Comparison of ENCODE assay signal across 21 mouse cellular contexts in genomic region chr3:66486184-66486583, GRCm38 (mm10).
DNase-seq lines count a peak whose midpoint lies in the region; ATAC-seq and TF ChIP-seq lines count a peak whose summit lies in the region.
"Had no signal": no experiment of that assay in that cellular context is flagged by ENCODE, and none has a peak within 500 bp of the region (broad histone marks: within the 10 kb centered on the region; RNA-seq: fewer than 3 reads in every experiment).

No protein-coding gene starts in this region.

- peak; percentile 99 for TF ChIP-seq EP300 in liver, embryonic 14.5 days (IDR thresholded peaks at IDR 0.05; ENCODE audit: low read depth)

- peak; percentile 95 for ATAC-seq in erythroblast, adult 5-6 weeks (replicated peaks; ENCODE audit: low FRiP score, poor library complexity, severe bottlenecking)
- peak; percentile 100 for ATAC-seq in liver, embryonic 14.5 days (ENCODE audit: insufficient read depth)
- ATAC-seq in forebrain, postnatal 0 days: no peak
- ATAC-seq in midbrain, embryonic 11.5 days (ENCODE audit: low FRiP score): no peak
- ATAC-seq: midbrain, embryonic 16.5 days had no signal

- no peaks in the 10 kb centered on the region for H3K36me3 ChIP-seq in liver, embryonic 14.5 days (replicated peaks; ENCODE audit: control insufficient read depth, insufficient read depth, low read depth)
- no peaks in the 10 kb centered on the region for H3K36me3 ChIP-seq in forebrain, postnatal 0 days (ENCODE audit: insufficient read depth)
- H3K36me3 ChIP-seq in midbrain, embryonic 11.5 days (ENCODE audit: control insufficient read depth, insufficient read depth, low read length): no peaks in the 10 kb centered on the region
- H3K36me3 ChIP-seq: forebrain, embryonic 12.5 days; heart, embryonic 13.5 days; hindbrain, embryonic 10.5 days; limb, embryonic 12.5 days; lung, embryonic 15.5 days had no signal

- peak overlapping the region; percentile 62 for H3K4me2 ChIP-seq in liver, embryonic 14.5 days (ENCODE audit: low read depth)
- H3K4me2 ChIP-seq in forebrain, postnatal 0 days (ENCODE audit: low read depth): no peak overlapping the region
- no peak overlapping the region for H3K4me2 ChIP-seq in midbrain, embryonic 11.5 days
- H3K4me2 ChIP-seq: forebrain, embryonic 12.5 days; heart, embryonic 13.5 days; limb, embryonic 12.5 days; lung, embryonic 15.5 days had no signal

- 0 out of 4 replicates have a peak overlapping the region, but pooled peaks of 1 of the 2 experiments have one; percentile 14 for H3K4me3 ChIP-seq in liver, embryonic 14.5 days (ENCODE audit: insufficient read depth in 1 of 2, low read depth in 2 of 2, low read length in 2 of 2)
- no peak overlapping the region for H3K4me3 ChIP-seq in forebrain, postnatal 0 days (ENCODE audit: low read depth, low read length)
- no peak overlapping the region for H3K4me3 ChIP-seq in midbrain, embryonic 11.5 days (ENCODE audit: low read depth, low read length)
- H3K4me3 ChIP-seq: forebrain, embryonic 12.5 days; heart, embryonic 13.5 days; hindbrain, embryonic 10.5 days; layer of hippocampus, adult 2 months; left cerebral cortex, adult 2 months; limb, embryonic 12.5 days; lung, embryonic 15.5 days had no signal

- H3K4me1 ChIP-seq in liver, embryonic 14.5 days (replicated peaks; ENCODE audit: control insufficient read depth in 2 of 2, insufficient read depth in 2 of 2, low read length in 1 of 2): peaks cover 36 to 41% of the 10 kb centered on the region in 2 experiments
- no peaks in the 10 kb centered on the region for H3K4me1 ChIP-seq in forebrain, postnatal 0 days (ENCODE audit: insufficient read depth)
- H3K4me1 ChIP-seq in midbrain, embryonic 11.5 days (ENCODE audit: control insufficient read depth, insufficient read depth, low read length): no peaks in the 10 kb centered on the region

- no peaks in the 10 kb centered on the region for H3K9me3 ChIP-seq in liver, embryonic 14.5 days (ENCODE audit: control insufficient read depth, low read length)
- no peaks in the 10 kb centered on the region for H3K9me3 ChIP-seq in forebrain, postnatal 0 days (ENCODE audit: low read length)
- no peaks in the 10 kb centered on the region for H3K9me3 ChIP-seq in midbrain, embryonic 11.5 days (ENCODE audit: control insufficient read depth, low read length)
- H3K9me3 ChIP-seq: forebrain, embryonic 12.5 days; heart, embryonic 13.5 days; hindbrain, embryonic 10.5 days; limb, embryonic 12.5 days; lung, embryonic 15.5 days had no signal

- DNase-seq in spleen, adult 12 weeks (ENCODE audit: low spot score): peak; percentile 46
- DNase-seq in spleen, adult 18-20 months: no peak
- DNase-seq in liver, embryonic 14.5 days (ENCODE audit: low read depth in 3 of 3, low spot score in 3 of 3): peak; percentile 83 to 89 (median 86)
- DNase-seq in yolk sac, embryonic 10.5 days (ENCODE audit: low spot score): peak; percentile 10
- DNase-seq in forebrain, postnatal 0 days: no peak
- no peak for DNase-seq in midbrain, embryonic 11.5 days (ENCODE audit: low spot score, missing footprints)
- DNase-seq in frontal cortex, postnatal 25 days (ENCODE audit: low spot score in 2 of 2): no peak
- DNase-seq: adrenal gland, adult 2 months; cerebellum, adult 18-20 months; gastrocnemius, postnatal 36 days; thymus, postnatal 14 days had no signal

- 17% methylated on average over 1 of the region's 1 CpGs for WGBS in liver, embryonic 14.5 days (ENCODE audit: insufficient replicate concordance)
- 91% methylated on average over 1 of the region's 1 CpGs for WGBS in forebrain, postnatal 0 days
- WGBS in midbrain, embryonic 11.5 days: 92% methylated on average over 1 of the region's 1 CpGs

- H3K27ac ChIP-seq in liver, embryonic 14.5 days: peak overlapping the region; percentile 85
- no peak overlapping the region for H3K27ac ChIP-seq in forebrain, postnatal 0 days (ENCODE audit: low read depth, low read length)
- H3K27ac ChIP-seq in midbrain, embryonic 11.5 days (ENCODE audit: low read depth, low read length): no peak overlapping the region
- H3K27ac ChIP-seq: forebrain, embryonic 12.5 days; heart, embryonic 13.5 days; hindbrain, embryonic 10.5 days; kidney, postnatal 0 days; layer of hippocampus, adult 2 months; left cerebral cortex, adult 2 months; limb, embryonic 12.5 days; lung, embryonic 15.5 days had no signal

- H3K9ac ChIP-seq in liver, embryonic 14.5 days (replicated peaks): peak overlapping the region; percentile 48; the same call in 1 of the 2 replicates
- H3K9ac ChIP-seq in forebrain, postnatal 0 days: no peak overlapping the region
- H3K9ac ChIP-seq in midbrain, embryonic 11.5 days (ENCODE audit: low read length): no peak overlapping the region
- H3K9ac ChIP-seq: forebrain, embryonic 12.5 days; heart, embryonic 13.5 days; limb, embryonic 12.5 days; lung, embryonic 15.5 days had no signal

- no peak for TF ChIP-seq CTCF in liver, embryonic 14.5 days (IDR thresholded peaks at IDR 0.05; ENCODE audit: low read depth)
- TF ChIP-seq CTCF in forebrain, postnatal 0 days (IDR thresholded peaks at IDR 0.05; ENCODE audit: low read depth): no peak

- H3K27me3 ChIP-seq in liver, embryonic 14.5 days (ENCODE audit: control insufficient read depth, insufficient read depth, low read length): no peaks in the 10 kb centered on the region
- peaks cover 9% of the 10 kb centered on the region; the same call in 1 of the 2 replicates for H3K27me3 ChIP-seq in forebrain, postnatal 0 days (ENCODE audit: insufficient read depth, low read length)
- H3K27me3 ChIP-seq in midbrain, embryonic 11.5 days (ENCODE audit: control insufficient read depth, insufficient read depth, low read length): no peaks in the 10 kb centered on the region
- H3K27me3 ChIP-seq: heart, embryonic 13.5 days; limb, embryonic 12.5 days; lung, embryonic 15.5 days had no signal

Comparison
In these comparisons a context has a peak if more than half of its experiments do, and no peak if none do; other contexts are left out.
1. DNase-seq: peak in spleen, adult 12 weeks (single experiment), liver, embryonic 14.5 days (3 of 3) and yolk sac, embryonic 10.5 days (single experiment); none in spleen, adult 18-20 months (0 of 2), forebrain, postnatal 0 days (single experiment), midbrain, embryonic 11.5 days (single experiment) and frontal cortex, postnatal 25 days (0 of 2).
2. ATAC-seq: peak in erythroblast, adult 5-6 weeks (single experiment) and liver, embryonic 14.5 days (single experiment); none in forebrain, postnatal 0 days (single experiment) and midbrain, embryonic 11.5 days (single experiment).